Mouse (Mus musculus): ENCODE measurements around the gene Gm17606. TPM values are rescaled to one million over a fixed set of nuclear protein-coding genes. Genes with fewer than 3 reads are reported as not detected.

The Gm17606 gene
- polyA plus RNA-seq, 1 experiment from 2014 or later = not detected

DNA sequence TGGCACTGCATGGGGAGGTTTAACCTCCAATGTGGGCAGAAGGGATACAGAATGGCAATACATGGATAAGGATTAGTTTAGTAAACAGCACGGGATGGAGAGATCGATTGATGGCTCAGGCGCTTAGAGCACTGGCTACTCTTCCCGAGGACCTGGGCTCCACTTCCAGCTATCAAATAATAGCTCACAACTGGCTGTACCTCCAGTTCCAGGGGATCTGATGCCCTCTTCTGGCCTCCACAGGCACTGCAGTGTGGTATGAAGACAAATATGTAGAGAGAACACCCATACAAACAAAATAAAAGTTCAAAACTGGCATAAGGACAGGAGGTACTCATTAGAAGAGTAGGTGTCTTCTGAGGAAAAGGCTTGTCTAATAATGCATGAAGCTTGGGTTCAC, 28.6 kb downstream of the Gm17606 start:
- Histone ChIP-seq H3K27ac (replicated peaks) (no peak overlapping the region), H3K4me1 (replicated peaks) (no peaks in the 10 kb centered on the region), H3K27me3 (no peaks in the 10 kb centered on the region), H3K9me3 (replicated peaks) (no peaks in the 10 kb centered on the region), H3K36me3 (replicated peaks) (peaks cover 80% of the 10 kb centered on the region), H3K4me2 (no peak overlapping the region), H3K9ac (no peak overlapping the region), H3K4me3 (replicated peaks) (no peak overlapping the region)
- no peak for ATAC-seq (ENCODE audit: insufficient read depth)
- WGBS (ENCODE audit: insufficient replicate concordance) = 66% methylated on average over 4 of the region's 4 CpGs

DNA sequence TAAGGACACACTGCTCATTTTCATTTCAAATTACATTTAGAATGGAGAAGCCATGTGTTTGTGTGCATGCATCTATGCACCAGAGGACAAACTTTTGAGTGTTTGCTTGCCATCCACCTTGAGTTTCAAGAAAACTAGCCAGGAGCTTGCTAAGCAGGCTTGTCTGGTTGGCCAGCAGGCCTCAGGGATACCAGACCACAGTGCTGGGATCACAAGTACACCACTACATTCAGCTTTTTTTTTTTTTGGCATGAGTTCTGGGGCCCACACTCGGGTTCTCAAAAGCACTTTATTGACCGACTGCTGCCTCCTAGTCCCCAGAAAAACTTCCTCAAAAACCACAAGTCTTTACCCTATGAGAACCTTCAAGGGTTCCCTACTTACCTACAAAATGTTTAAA, 33.6 kb downstream of the Gm17606 start:
- Histone ChIP-seq H3K4me2 (no peak overlapping the region), H3K4me3 (replicated peaks) (no peak overlapping the region), H3K9ac (no peak overlapping the region), H3K9me3 (replicated peaks) (no peaks in the 10 kb centered on the region), H3K27me3 (no peaks in the 10 kb centered on the region), H3K27ac (replicated peaks) (no peak overlapping the region), H3K36me3 (replicated peaks) (peaks cover 80% of the 10 kb centered on the region), H3K4me1 (replicated peaks) (no peaks in the 10 kb centered on the region)
- 39% methylated on average over 2 of the region's 2 CpGs for WGBS (ENCODE audit: insufficient replicate concordance)
- ATAC-seq (ENCODE audit: insufficient read depth) = no peak

DNA sequence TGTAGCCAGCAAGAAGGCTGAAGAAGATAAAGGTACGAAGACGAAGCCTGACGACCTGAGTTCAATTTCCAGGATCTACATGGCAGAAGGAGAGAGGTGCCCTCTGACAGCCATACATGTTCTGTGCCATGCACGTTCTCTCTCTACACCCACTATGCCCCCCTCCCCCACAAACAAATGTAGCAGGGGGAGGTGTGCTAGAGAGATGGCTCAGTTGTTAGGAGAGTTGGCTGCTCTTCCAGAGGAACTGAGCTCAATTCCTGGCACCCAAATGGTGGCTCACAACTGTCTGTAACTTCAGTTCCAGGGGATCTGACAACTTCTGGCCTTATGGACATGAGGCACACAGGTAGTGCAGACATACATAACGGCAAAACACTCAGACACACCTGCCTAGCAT, 35.5 kb downstream of the Gm17606 start:
- H3K27ac ChIP-seq (replicated peaks) = no peak overlapping the region
- H3K4me2 ChIP-seq = no peak overlapping the region
- H3K9ac ChIP-seq = no peak overlapping the region
- WGBS (ENCODE audit: insufficient replicate concordance) = 86% methylated on average over 5 of the region's 5 CpGs
- no peak for ATAC-seq (ENCODE audit: insufficient read depth)
- no peaks in the 10 kb centered on the region; the same call in 1 of the 2 replicates for H3K4me1 ChIP-seq (replicated peaks)
- no peak overlapping the region for H3K4me3 ChIP-seq (replicated peaks)
- no peaks in the 10 kb centered on the region for H3K9me3 ChIP-seq (replicated peaks)
- no peaks in the 10 kb centered on the region for H3K27me3 ChIP-seq
- H3K36me3 ChIP-seq (replicated peaks) = peaks cover 88% of the 10 kb centered on the region

DNA sequence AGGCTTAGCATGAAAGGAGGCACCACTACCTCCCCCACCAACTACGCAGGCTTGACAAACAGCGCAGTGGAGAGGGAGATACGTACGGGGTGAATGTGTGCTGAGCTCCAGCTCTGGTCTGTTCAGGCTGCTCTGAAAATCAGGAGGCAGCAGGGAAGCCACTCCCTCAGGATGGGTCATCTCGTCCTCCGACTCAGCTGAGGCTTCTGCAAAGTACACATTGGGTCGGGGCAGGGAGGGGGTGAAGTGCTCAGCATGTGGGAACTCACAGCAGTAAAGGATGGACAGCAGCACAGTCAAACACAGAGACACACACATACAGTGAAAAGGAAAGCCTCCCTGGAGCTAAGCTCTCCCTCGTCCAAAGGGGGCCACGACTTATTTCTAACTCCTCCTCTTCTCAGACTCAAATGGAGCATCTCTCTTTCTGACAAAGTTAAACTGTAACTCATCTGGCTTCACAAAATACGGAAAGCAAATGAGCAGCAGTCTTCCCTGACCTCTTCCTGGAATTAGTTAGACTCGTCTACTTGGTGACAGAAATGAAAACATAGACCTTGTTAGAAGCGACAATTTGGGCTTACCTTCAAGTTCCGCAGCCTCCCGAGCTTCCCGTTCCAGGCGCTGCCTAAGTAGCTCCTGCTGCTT, 38.0 kb downstream of the Gm17606 start:
- WGBS (ENCODE audit: insufficient replicate concordance) = 79% methylated on average over 16 of the region's 16 CpGs
- ATAC-seq (ENCODE audit: insufficient read depth) = peak; percentile 61
- Histone ChIP-seq H3K27ac (replicated peaks) (no peak overlapping the region), H3K9ac (no peak overlapping the region), H3K4me2 (no peak overlapping the region), H3K4me1 (replicated peaks) (peaks cover 17% of the 10 kb centered on the region), H3K9me3 (replicated peaks) (no peaks in the 10 kb centered on the region), H3K4me3 (replicated peaks) (no peak overlapping the region), H3K27me3 (no peaks in the 10 kb centered on the region), H3K36me3 (replicated peaks) (peaks cover 89% of the 10 kb centered on the region)

DNA sequence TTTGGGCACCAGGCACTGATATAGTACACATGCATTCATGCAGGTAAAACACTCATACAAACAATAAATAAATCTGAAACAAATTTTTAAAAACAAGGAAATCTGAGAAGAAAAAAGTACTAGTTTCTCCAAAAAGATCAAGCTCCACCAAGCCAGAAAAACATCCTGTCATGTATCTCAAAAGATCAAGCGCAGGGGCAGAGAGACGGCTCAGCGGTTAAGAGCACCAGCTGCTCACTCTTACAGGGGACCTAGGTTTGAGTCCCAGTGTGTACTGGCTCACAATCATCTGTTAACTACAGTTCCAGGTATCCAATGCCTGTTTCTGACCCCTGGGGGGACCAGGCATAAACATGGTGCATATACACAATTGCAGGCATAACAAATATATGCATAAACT, 41.6 kb downstream of the Gm17606 start:
- Histone ChIP-seq H3K27me3 (no peaks in the 10 kb centered on the region), H3K9ac (no peak overlapping the region), H3K36me3 (replicated peaks) (peaks cover 59% of the 10 kb centered on the region), H3K9me3 (replicated peaks) (no peaks in the 10 kb centered on the region), H3K27ac (replicated peaks) (no peak overlapping the region), H3K4me3 (replicated peaks) (no peak overlapping the region), H3K4me1 (replicated peaks) (peaks cover 29% of the 10 kb centered on the region), H3K4me2 (no peak overlapping the region)
- ATAC-seq (ENCODE audit: insufficient read depth) = no peak
- WGBS (ENCODE audit: insufficient replicate concordance) = 75% methylated on average over 3 of the region's 3 CpGs

DNA sequence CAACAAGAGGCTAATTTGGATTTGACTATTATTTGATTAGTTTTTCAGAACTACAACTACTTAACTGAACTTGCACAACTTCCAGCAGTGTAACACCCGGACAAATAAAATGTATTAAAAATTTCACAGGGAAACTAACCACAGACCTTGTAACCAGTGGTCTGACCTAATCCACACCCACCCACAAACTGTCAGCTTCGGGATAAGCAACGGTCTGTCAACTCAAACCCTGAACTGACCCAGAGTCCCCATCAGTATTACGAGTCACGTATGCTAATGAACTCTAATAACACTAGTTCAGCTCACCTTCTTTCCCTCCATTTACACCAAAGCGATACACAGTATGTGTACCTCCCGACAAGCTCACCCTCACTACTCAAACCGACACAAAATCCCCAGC, 44.7 kb downstream of the Gm17606 start:
- Histone ChIP-seq H3K9ac (peak overlapping the region; percentile 83), H3K4me2 (peak overlapping the region; percentile 72), H3K9me3 (replicated peaks) (no peaks in the 10 kb centered on the region), H3K27ac (replicated peaks) (peak overlapping the region; percentile 99), H3K27me3 (no peaks in the 10 kb centered on the region), H3K4me1 (replicated peaks) (peaks cover 48% of the 10 kb centered on the region), H3K36me3 (replicated peaks) (peaks cover 47% of the 10 kb centered on the region), H3K4me3 (replicated peaks) (peak overlapping the region; percentile 69)
- WGBS (ENCODE audit: insufficient replicate concordance) = under 1% methylated on average over 8 of the region's 8 CpGs
- ATAC-seq (ENCODE audit: insufficient read depth) = peak; percentile 8; the same call in 1 of the 2 replicates

DNA sequence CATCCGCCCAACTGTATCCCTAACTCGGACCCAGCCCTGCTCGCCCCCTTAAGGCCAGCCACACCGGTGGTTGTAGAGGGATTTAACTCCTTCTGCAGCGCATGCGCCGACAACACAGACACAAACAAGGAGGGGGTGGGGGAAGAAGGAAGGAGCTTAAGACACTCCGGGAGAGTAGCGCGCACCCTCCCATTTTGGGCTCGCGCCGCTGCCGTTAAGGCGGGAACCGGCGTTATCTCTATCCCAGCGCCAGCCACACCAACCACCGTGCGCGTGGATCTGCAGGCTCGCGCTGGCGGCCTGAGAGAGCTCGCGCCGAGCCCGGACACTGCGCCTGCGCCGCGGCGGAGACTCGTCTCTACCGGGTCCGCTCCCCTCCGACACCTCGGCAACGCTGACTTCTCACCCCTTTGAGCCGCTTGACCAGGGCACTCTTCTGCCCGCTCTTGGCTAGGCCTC, 45.3 kb downstream of the Gm17606 start, which contains the start of gene 1700123O20Rik:
1700123O20Rik (plus strand) TSS at position 154 of the 459 bp plus-strand sequence.
- Histone ChIP-seq H3K9ac (peak within 1 kb of the TSS; percentile 83), H3K36me3 (replicated peaks) (peaks cover 49% of the 10 kb centered on the region), H3K27ac (replicated peaks) (peak within 1 kb of the TSS; percentile 99), H3K27me3 (no peaks in the 10 kb centered on the region), H3K4me3 (replicated peaks) (peak within 1 kb of the TSS; percentile 69), H3K4me2 (peak within 1 kb of the TSS; percentile 72), H3K9me3 (replicated peaks) (no peaks in the 10 kb centered on the region), H3K4me1 (replicated peaks) (peaks cover 48% of the 10 kb centered on the region)
- under 1% methylated on average over 41 of the region's 41 CpGs for WGBS (ENCODE audit: insufficient replicate concordance)
- ATAC-seq (ENCODE audit: insufficient read depth) = peak; percentile 84

DNA sequence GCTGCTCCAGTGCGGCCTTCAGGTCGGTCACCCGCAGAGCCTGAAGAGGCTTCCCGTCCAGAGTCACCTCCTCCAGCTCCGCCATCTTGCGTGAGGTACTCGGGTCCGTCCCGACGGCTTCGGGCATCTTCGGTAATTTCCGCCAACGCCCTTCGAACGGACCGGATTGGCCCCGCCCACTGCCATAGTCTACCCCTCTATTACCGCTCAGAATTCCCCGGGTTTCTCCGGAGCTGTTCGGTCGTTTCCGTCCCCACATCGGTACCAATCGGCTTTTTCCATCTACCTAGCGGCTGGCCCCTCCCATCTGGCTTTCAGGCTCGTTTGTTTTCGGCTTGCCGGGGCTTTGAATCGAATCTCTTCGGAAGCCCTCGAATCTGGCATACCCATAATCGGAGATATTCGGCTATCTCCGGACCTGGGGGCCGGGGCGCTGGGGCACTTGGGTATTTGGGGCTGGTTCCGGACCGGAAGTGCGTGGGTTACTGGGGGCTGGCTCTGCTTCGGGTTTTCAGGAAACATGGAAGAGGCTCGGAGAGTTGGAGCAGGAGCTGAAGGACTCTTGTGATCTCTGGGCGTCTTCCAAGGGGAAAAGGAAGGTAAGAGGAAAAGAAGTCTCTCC, 45.9 kb downstream of the Gm17606 start, which contains the start of gene Acin1:
Acin1 (minus strand) TSS at position 410 of the 622 bp plus-strand sequence.
- Histone ChIP-seq H3K9me3 (replicated peaks) (no peaks in the 10 kb centered on the region), H3K27ac (replicated peaks) (peak within 1 kb of the TSS; percentile 99), H3K27me3 (no peaks in the 10 kb centered on the region), H3K36me3 (replicated peaks) (peaks cover 46% of the 10 kb centered on the region), H3K4me2 (peak within 1 kb of the TSS; percentile 72), H3K4me3 (replicated peaks) (peak within 1 kb of the TSS; percentile 69), H3K4me1 (replicated peaks) (peaks cover 48% of the 10 kb centered on the region), H3K9ac (peak within 1 kb of the TSS; percentile 83)
- peak; percentile 93 for ATAC-seq (ENCODE audit: insufficient read depth)
- under 1% methylated on average over 44 of the region's 44 CpGs for WGBS (ENCODE audit: insufficient replicate concordance)

DNA sequence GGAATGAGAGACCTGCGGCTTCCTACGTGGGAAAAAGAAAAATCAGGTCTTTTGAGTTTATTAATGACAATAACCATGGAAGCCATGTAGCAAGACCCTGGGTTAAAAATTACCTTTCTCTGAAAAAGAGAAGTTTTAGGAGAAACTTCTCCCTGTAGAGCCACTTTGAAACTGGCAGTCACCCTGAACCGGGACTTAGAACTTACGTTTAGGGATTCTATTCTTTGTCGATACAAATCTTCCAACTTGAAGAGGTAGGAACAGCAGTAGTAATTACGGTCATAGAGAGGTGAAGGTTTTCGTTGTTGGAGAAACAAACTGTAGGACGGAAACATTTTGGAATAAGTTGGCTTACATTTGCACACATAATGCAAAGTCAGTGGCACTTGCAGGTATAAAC, 46.5 kb downstream of the Gm17606 start:
- peak overlapping the region; percentile 99 for H3K27ac ChIP-seq (replicated peaks)
- peak overlapping the region; percentile 83 for H3K9ac ChIP-seq
- no peaks in the 10 kb centered on the region for H3K9me3 ChIP-seq (replicated peaks)
- no peak for ATAC-seq (ENCODE audit: insufficient read depth)
- H3K4me3 ChIP-seq (replicated peaks) = peak overlapping the region; percentile 69
- H3K4me2 ChIP-seq = peak overlapping the region; percentile 72
- peaks cover 45% of the 10 kb centered on the region for H3K4me1 ChIP-seq (replicated peaks)
- WGBS (ENCODE audit: insufficient replicate concordance) = 4% methylated on average over 8 of the region's 8 CpGs
- peaks cover 39% of the 10 kb centered on the region for H3K36me3 ChIP-seq (replicated peaks)
- H3K27me3 ChIP-seq = no peaks in the 10 kb centered on the region

DNA sequence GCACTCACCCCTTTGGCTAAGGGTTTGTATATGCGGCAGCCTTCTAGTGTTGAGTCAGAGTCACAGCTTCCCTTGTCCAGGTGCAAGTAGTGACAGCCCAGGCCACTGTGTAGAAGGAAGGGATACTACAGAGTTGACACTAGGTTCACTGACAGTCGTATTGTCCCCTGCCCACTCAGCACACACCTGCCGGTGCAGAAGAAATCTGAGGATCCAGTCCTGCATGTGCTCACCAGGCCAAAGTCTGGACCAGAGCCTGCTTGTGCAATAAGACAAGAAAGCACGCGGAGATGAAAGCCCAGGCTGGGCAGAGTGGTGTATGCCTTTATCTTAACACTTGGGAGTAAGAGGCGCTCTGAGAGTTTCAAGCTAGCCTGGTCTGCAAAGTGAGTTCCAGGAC, 54.3 kb downstream of the Gm17606 start:
- ATAC-seq (ENCODE audit: insufficient read depth) = no peak
- 69% methylated on average over 6 of the region's 6 CpGs for WGBS (ENCODE audit: insufficient replicate concordance)
- Histone ChIP-seq H3K27ac (replicated peaks) (no peak overlapping the region), H3K4me2 (no peak overlapping the region), H3K27me3 (peaks cover 8% of the 10 kb centered on the region; the same call in 1 of the 2 replicates), H3K9me3 (replicated peaks) (no peaks in the 10 kb centered on the region), H3K4me1 (replicated peaks) (peaks cover 6% of the 10 kb centered on the region), H3K9ac (no peak overlapping the region), H3K4me3 (replicated peaks) (no peak overlapping the region), H3K36me3 (replicated peaks) (peaks cover 25% of the 10 kb centered on the region)

DNA sequence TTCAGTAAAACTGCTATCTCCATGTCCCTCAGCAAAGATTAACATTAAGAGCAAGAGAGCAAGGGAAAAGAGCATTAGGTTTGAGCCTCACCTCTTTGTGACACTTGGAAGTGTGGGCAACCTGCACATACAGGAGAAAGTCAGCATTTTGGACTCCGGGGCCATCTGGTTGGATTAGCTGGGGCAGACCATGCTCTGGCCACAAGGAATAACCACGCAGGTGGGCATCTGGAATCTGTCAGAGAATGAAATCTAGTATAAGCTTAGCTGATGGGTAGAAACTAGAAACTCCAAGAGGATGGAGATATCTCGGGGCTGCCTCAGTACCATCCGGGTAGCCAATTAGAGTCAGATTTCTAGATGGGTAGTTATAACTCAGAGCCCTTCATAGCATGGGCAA, 56.0 kb downstream of the Gm17606 start:
- Histone ChIP-seq H3K27ac (replicated peaks) (no peak overlapping the region), H3K4me1 (replicated peaks) (peaks cover 10% of the 10 kb centered on the region), H3K36me3 (replicated peaks) (peaks cover 14% of the 10 kb centered on the region), H3K27me3 (peaks cover 12% of the 10 kb centered on the region), H3K9me3 (replicated peaks) (no peaks in the 10 kb centered on the region), H3K4me3 (replicated peaks) (no peak overlapping the region), H3K9ac (no peak overlapping the region), H3K4me2 (no peak overlapping the region)
- ATAC-seq (ENCODE audit: insufficient read depth) = no peak
- WGBS (ENCODE audit: insufficient replicate concordance) = 70% methylated on average over 4 of the region's 4 CpGs
